Mouse (Mus musculus) heart, postnatal 0 days (tissue): ENCODE results near the gene Gm49398.

Source experiments
- CTCF ChIP-seq: IDR thresholded peaks from 2 replicates; pipeline ENCODE4 v1.5.1; 2016; ENCODE audit warnings: antibody characterized with exemption, control low read depth, low read depth
- EP300 ChIP-seq: IDR thresholded peaks from 2 replicates; pipeline ENCODE4 v1.6.1; 2016; ENCODE audit warnings: antibody characterized with exemption, low read depth

DNA sequence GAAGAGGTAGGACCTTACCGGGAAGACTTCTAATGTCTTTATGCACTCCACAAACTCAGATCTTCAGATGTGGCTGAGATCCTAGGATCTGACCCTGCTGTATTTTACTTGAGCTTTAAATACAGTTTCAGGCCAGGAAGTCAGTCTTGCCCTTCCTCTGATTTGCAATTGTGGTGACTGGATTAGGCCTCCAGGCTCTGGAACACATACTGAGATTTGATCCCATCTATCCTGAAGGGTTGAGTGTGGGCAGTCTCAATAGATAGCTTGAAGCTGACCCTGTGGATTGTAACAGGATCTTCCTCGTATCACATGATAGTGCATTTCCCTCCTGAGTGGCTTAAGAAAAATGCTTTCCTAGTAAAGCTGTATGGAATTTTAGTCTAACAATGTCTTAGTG is 33.4 kb downstream of the Gm49398 start, which contains the start of gene Cts8:
- TF ChIP-seq CTCF (no peak), EP300 (no peak)
